Mouse (Mus musculus): ENCODE results near the gene Fam25c. TPM values are rescaled to one million over a fixed set of nuclear protein-coding genes. Genes with fewer than 3 reads are reported as not detected.

The Fam25c gene
- polyA plus RNA-seq, 1 experiment from 2014 or later: 40.1 TPM

Other genes with a start within 250 kb of the Fam25c start
- 0.26 TPM in 1 of 2 replicates, not detected in the other for gene Npy4r, start 202.9 kb downstream of the Fam25c start, polyA plus RNA-seq (2014; fragmentation: Nextera tagmentation; extraction: Ambion mirVana)
- 0.84 and 1.1 TPM in 2 replicates for gene Gprin2, start 153.8 kb downstream of the Fam25c start, polyA plus RNA-seq (2014; fragmentation: Nextera tagmentation; extraction: Ambion mirVana)
- gene Syt15, start 135.8 kb downstream of the Fam25c start, polyA plus RNA-seq (2014; fragmentation: Nextera tagmentation; extraction: Ambion mirVana): 0.25 and 0.60 TPM in 2 replicates
- 9.8 and 13.5 TPM in 2 replicates for gene Shld2, start 44.9 kb downstream of the Fam25c start, polyA plus RNA-seq (2014; fragmentation: Nextera tagmentation; extraction: Ambion mirVana)
- gene Glud1, start 44.7 kb downstream of the Fam25c start, polyA plus RNA-seq (2014; fragmentation: Nextera tagmentation; extraction: Ambion mirVana): 72.7 and 78.6 TPM in 2 replicates
- 74.9 and 76.8 TPM in 2 replicates for gene Sncg, start 19.4 kb upstream of the Fam25c start, polyA plus RNA-seq (2014; fragmentation: Nextera tagmentation; extraction: Ambion mirVana)
- gene Mmrn2, start 20.0 kb upstream of the Fam25c start, polyA plus RNA-seq (2014; fragmentation: Nextera tagmentation; extraction: Ambion mirVana): 8.2 and 8.6 TPM in 2 replicates
- gene Bmpr1a, start 147.9 kb upstream of the Fam25c start, polyA plus RNA-seq (2014; fragmentation: Nextera tagmentation; extraction: Ambion mirVana): 65.0 and 68.7 TPM in 2 replicates
- gene 9230112D13Rik, start 167.4 kb upstream of the Fam25c start, polyA plus RNA-seq (2014; fragmentation: Nextera tagmentation; extraction: Ambion mirVana): not detected in 2 replicates
- gene Ldb3, start 233.2 kb upstream of the Fam25c start, polyA plus RNA-seq (2014; fragmentation: Nextera tagmentation; extraction: Ambion mirVana): 58.3 and 86.4 TPM in 2 replicates
- gene Opn4, start 244.7 kb upstream of the Fam25c start, polyA plus RNA-seq (2014; fragmentation: Nextera tagmentation; extraction: Ambion mirVana): 0.77 and 1.00 TPM in 2 replicates

Measured in embryonic facial prominence, embryonic 14.5 days (tissue).